Mouse (Mus musculus): ENCODE measurements around the gene Erp29.
"Not testable (repeated sequence)": the region's sequence is repeated elsewhere in the genome, so short reads cannot be mapped to it uniquely, and the experiment has no call there.

Erp29 gene

DNA sequence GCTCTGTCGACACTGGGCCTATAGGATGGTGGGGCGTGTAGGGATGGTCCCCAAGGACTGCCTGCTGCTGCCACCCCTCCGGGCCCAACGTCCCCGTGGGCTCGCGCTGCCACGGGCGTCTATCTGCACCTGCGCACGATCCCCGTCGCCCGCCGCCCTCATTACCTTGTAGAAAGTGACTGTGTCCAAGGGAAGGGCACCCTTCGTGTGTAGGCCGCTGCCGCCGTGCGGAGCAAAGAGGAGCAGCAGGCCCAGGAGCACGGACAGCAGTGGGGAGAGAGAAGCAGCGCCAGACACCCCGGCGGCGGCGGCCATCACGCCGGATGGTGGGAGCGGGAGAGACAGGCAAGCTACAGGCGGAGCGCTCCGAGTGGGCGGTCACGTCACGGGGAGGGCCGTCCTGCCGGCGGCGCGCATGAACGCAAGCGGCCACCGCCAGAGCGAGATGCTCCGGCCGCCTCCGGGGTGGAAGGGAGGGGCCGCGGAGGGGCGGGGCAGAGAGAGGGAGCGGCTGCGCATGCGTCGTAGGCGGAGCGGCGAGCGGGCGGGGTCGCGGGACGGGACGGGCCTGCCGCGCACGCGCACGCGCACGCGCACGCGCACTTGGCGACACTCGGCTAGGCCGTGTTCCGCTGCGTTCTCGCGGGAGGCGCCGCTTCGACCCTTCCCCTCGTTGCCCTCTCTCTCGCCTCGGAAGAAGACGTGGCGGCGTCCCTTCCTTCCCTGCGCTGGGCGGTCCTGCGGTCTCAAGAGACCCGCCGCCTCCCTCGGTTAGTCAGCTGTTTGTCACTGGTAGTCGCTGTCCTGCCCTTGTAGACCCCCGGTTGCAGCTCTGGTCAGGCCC, at the start of gene Erp29:
Erp29 (minus strand) TSS at position 481 of the 844 bp plus-strand sequence.
- DNase-seq: peak; percentile 99

DNA sequence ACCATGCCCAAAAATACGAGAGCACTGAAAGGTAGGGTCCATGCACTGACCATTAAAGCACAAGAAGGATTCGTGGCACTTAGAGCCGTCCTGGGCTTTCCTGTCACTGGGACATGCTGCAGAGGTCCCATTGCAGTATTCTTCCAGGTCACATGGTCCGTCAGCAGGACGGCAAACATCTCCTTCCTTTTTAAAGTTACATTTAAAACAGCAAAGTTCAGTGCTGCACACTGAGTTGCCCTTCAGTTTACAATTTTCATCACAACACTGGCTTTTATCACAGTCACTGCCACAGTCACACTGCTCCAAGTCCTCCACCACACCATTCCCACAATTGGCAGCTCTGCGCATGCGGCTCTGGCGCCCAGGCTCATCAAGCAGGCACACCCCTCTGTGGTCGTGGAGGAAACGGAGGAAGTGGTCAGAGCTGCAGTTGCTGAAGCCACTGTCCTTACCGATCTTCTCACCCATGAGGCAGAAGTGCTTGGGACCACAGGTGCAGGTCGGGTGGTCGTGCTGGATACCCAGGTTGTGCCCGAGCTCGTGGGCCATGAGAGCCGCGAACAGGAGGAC, 49.2 kb upstream of the Erp29 start:
- DNase-seq: not testable (repeated sequence)

DNA sequence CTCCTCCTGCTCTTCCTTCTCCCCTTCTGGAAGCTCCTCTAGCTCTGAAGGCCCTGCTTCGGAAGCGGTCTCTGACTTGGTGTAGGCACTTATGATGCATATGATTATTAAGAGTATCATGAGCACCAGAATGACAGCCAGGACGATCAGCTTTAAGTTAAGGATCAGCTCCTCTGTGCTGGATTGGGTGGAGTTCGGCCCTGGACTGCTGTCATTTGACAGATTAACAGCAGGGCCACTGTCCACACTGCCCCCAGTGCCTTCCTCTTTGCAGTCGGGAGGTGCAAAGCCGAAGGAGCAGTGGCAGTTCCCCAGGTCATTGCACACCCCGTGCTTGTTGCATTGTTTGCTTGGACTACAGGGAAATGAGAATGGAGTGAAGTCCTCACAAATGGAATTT, 48.4 kb upstream of the Erp29 start:
- no peak for DNase-seq

DNA sequence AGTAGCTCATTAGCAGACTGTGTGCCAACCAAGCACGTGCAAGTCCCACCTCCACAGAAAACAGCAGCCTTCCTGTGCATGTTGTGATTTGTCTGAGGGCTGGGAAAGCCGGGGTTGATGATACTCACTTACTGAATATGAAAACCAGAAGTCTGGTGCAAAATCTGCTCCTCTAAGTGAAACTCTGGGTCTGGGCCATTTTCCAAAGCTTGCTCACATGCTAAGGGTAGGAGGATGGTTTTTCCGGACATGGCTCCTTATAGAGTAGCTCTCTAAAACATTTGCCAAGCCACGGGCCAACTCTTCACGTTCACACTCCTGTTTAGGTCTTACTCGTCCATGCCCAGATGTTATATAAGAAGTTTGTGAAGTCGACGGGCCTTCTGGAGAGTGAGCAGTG, 41.0 kb upstream of the Erp29 start:
- no peak for DNase-seq

DNA sequence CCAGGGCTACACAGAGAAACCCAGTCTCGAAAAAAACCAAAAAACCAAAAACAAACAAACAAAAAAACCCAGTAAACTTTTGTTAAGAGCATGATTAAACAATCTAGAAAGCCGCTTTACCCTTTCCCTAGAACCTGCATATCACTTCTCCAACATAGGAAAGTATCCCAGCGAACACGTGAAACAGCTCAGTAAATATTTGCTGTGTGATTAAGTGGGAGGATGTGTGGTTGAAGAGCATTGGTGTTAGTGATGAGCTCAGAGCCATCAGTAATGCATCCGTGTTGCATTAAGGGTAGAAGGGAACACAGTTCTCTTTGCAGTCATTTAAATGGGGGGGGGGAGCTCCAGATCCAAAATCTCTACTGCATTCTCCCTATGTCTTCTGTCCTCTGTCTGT, 32.5 kb upstream of the Erp29 start:
- no peak for DNase-seq

DNA sequence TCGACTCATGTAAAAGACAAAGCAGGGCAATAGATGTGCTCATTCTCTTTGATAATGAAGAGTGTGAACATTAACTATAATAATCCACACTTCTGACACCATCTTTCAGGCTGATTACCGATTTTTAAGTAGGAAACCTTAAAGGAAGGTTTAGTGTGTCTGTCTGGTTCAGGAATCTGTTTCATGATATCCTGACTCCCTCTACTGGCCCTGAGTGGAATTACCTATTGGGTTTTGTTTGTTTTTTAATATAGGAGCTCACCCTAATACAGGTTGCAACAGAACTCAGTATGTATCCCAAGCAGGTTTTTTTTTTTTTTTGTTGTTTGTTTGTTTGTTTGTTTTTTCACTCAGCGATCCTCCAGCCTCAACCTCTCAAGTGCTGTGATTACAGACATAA, 25.4 kb upstream of the Erp29 start:
- peak; percentile 58 for DNase-seq

DNA sequence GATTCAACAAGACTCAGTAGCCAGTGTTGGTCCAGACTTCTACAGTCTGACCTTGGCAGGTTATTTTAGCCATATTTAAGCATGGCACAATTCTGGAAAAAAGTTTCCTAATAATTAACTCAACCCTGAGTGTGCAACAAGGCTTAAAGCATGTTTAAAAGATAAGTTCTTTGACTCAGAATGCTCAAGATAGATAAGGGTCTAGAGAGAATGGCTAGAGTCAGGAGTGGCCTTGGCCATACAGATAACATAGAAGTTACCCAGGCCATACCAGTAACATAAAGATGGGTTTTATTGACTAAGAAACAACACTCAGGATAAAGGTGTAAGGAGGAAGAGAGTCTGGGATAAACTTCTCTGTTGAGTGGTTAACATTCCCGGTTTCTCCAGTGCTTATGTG, 23.7 kb upstream of the Erp29 start:
- DNase-seq: no peak

DNA sequence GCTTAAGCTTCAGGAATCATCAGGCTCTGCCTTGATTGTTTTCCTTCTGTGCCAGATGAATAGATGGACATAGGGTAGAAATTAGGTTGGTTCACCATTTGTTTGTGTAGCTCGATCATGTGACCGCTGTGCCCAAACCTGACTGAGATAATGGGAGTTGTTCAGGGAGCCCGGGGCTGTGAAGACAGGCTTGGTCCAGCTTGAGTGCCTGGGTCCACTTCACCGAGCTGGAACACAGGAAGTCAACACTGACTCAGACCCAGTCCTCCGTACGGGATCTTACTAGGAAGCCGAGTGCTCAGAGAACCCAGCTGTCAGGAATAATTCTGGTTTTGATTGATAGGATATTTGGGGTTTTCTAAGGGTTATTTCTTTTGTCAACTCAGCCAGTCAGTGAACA, 22.3 kb upstream of the Erp29 start:
- DNase-seq: peak; percentile 27

DNA sequence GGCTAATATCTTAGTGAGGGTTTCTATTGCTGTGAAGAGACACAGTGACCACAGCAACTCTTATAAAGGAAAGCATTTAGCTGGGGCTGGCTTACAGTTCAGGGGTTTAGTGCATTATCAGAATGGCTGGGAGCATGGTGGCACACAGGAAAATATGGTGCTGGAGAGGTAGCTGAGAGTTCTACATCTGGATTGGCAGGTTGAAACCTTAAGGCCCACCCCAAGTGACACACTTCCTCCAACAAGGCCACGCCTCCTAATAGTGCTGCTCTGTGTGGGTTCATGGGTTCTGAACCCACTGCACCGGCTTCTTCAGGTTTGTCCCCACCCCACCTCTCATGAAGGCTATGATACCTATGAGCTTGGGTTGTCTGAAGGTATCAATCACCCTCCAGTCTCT, 20.1 kb upstream of the Erp29 start:
- DNase-seq: no peak

DNA sequence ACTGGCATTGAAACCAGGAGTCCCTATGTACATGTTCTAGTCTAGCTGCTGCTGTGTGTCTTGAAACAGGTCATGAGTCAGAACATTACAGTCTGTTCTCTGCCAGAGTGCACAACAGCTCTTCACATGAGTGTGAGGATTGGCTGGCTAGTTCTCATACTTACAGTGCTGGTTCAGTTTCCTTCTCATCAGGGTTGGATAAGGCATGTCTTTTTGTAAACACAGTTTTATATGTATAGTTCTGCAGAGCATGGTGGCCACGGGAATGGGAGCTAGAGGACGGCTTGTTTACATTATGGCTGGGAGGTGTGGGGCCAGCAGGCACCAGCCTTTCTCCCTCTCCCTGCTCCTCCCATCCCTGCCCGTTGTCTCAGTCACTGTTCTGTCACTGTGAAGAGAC, 17.3 kb upstream of the Erp29 start:
- DNase-seq: no peak

DNA sequence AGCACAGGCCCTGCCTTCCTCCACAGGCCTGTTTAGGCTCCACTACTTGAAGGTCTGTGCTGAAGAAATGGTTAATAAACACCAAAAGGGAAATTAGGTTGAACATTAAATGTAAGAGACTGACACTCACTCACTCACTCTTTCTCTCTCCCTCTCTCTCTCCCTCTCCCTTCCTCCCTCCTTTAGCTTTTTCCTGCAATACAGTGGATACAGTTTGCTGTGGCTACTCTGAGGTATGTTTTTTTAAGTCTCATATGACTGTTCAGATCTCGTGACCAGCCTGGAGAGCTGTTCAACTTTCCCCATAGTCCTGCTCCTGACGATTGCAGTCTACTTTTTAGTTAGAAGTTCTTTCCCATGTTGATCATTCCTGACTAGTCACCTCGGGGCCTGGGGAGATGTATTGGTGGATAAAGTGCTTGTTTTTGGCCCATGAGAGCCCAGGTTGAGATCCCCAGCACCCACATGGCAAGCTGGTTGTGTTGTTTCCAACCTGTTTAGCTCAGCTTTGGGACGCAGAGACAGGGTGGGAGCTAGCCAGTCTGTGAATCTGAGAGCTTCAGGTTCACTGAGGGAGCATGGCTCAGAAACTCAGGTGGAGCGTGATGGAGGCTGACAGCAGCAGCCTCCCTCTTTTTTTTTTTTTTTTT, 11.4 kb upstream of the Erp29 start:
- DNase-seq: peak; percentile 30

DNA sequence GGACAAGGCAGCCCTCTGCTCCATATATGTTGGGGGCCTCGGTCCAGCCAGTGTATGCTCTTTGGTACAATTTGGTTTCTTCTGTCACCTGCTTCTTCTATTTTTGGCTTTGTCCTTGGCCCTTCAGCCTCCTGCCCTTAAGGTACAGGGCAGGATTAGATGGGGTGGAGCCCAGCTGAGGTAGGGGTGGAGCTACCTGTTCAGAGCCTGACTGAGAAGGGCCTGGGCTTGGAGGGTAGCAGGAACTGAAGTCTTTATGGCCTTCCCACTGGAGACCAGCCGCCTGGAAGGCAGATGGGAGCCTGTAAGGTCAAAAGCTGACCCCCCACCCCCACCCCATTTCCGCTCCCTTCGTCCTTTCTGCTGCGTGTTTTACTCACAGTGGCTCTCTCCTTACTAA, 10.7 kb upstream of the Erp29 start:
- peak; percentile 69 for DNase-seq

DNA sequence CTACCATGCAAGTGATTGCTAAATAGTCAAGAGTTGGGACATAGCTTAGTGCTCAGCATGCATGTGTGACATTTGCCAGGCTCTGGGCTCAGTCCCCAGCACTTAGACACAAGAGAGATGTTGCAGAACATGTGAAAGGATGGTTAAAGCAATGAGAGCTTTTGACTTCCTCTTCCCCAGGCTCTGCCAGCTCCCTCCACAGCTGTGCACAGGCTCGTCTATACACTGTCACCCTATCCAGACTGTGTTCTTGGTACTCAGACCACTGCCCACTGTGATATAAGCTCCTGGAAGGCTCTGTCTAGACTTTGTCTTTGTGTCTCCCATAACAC, 9.8 kb upstream of the Erp29 start:
- no peak for DNase-seq

DNA sequence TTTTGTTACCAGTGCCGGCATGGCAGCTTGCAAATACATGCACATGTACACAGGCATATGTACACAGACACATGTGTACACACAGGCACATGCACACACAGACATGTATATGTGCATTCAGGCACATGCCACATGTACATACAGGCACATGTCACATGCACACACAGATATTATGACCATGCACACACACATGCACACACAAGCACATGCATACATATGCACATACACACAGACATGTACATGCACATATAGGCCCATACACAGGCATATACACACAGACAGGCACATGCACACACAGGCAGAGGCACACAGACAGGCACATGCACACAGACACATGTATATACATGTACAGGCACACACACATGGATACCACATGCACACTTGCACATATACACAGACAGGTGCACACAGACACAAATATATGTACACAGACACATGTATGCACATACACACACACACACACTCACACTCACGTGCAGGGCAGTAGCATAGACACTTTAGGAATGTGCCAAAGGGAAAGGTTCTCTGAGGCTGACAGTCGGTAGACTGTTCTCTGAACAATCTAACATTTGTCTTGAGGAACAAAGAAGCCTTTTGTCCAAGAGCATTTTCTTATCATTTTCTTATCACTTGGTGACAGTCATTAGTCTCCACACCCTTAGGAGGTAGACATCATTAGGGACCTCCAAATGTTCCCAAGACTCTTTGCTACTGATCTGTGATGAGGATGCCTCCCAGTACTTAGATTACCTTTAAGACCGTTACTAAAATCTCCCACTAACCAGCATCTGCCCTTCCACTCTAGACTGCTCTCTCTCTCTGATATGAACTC, 9.2 kb upstream of the Erp29 start:
- DNase-seq: no peak

DNA sequence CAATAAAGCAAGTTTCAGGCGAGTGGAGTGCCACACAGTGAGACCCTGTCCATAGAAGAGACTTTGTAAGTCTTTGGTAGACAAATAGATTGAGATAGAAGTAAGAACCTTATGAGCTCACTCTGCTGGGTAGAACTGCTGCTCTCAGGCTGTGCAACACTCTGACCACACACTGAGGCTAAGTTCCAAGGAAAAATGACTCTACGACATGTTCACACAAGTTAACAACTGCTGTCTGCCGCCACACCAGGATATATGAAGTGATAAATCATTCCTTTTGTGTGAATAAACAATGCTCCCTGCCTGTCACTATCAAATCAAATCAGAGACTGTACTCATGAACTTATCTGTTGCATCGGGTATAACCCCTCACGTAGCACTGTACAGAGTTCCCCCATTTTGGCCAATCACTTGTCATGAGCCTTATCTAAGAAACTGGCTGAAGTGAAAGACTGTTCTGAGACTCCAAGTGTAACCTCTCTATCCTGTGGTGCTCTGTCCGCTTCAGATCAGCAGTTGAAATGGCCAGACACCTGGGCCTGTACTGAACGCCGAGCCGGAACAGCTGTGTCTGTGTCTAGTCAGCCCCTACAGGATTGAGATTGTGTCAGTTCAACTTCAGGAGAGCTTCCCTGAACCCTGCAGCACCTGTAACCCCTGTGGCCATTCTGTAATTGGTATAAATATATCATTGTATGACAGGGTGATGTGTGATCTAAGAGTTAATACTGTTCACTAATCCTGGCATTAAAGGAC, 3.4 kb upstream of the Erp29 start:
- no peak for DNase-seq

DNA sequence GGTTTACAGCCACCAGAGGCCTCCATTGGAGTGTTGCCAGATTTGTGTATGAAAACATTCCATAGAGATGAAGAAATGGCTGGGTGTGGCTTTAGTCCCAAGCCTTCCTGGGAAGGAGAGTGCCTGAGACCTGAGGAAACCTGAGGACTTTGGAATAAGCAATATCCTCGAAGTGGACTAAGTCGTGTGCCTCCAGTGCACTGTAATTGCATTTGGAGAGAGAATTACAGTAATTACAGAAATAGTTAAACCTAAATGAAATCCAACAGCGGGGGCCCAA, 2.1 kb upstream of the Erp29 start:
- peak; percentile 40 for DNase-seq

DNA sequence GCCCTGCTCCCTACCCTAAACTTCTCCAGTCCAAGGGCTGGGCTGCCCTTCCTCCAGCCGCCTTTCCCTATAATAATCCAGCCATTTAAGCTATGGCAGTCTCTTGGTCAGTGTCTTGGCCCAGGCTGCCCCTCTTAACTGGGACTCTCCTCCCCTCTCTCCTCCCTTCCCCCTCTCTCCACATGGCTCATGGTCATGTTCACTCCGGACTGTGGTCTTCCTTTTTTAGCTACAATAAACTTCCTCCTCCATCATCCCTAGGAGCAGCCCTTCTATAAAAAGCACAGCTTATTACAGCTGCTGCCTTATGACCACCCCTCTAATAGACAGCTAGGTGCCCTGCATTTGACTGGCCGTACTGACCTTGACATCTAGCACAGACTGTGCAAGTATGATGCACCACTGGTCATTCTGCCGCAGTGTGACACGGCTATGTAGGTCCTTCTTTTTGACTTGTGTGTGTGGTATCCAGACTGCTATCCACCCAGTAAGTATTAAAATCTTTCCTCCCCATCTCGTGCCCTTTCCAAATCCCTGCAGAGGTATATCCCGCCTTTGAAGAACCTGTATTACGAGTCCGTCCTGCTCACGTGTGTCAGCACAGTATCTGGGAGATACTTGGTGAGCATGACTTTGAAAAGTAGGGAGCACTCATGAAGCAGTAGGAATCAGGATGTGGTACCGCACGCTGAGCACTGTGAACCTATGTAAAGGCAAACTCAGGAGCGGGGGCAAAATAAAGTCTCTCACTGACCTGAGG, 1.6 kb upstream of the Erp29 start:
- no peak for DNase-seq

DNA sequence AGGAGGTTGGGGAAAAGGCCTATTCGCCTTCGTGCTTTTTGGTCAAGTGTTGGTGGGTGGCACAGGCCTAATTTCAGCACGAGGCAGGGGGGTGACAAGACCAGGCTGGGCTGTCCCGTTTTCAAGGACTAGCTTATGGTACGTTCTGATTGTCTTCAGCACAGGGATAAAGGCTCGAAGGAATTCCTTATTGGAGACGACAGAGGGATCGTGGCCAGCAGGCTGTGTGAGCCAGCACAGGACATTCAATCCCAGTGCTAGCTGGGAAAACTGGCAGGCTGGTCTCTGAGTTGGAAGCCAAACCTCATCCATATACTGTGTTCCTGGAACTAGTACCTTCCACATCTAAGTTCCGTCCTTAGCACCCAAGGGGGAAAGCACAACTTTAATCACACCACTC, 600 bp upstream of the Erp29 start:
- no peak for DNase-seq

DNA sequence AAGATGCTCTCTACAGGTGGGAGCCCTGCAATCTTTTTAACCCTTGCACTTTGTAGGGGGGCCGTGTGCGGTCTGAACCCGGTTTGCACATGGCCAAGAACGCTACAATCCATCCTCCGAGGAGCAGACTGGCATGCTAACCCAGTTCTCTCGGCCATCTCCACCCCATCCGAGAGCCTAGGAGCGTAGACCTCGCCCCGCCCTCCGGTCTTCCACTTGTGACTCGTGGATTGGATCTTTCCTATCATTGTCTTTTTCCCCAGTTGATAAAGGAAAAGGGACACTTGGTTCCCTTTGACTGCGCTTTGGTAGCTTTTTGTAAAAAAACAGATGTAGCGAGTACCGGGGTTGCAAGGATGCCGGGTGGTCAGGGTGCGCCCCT, 671 bp downstream of the Erp29 start, which contains the start of gene Tmem116:
Tmem116 (plus strand) TSS at position 250 of the 382 bp plus-strand sequence.
- peak; percentile 44 for DNase-seq

DNA sequence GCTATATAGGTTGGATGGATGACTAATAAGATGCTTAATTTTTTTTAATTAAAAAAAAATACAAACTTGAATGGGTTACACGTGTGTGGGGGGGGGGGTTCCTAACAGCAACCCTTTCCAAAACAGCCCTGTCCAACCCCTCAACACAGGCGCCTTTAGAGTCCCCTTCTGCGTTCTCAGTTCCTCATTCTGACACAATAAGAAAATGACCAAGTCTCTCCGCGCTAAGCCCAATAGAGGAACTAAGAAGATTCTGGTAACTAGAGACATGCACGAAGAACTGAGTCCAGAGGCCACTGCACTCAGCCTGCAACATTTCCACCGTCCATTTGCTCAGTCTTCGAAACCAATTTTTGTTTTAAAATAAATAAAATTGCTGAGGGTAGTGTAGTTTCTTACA, 1.1 kb downstream of the Erp29 start:
- no peak for DNase-seq

DNA sequence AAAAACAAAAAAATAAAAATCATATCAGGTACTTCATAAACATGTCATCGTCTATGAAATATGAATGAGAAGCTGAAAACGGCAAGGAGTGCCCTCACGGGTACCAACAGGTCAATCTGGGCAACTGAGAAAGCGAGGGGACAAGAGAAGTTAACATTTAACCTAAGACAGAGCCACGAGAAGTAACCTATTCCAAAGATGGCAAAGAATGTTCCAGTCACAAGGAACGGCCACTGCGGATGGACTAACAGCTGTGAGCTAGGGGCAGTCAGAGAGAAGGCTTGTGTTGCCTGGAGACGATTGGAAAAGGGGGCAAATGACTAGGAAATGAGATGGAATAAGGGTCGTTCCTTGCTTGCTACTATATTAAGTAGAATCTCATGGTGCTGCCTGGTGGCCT, 1.8 kb downstream of the Erp29 start:
- peak; percentile 49 for DNase-seq

DNA sequence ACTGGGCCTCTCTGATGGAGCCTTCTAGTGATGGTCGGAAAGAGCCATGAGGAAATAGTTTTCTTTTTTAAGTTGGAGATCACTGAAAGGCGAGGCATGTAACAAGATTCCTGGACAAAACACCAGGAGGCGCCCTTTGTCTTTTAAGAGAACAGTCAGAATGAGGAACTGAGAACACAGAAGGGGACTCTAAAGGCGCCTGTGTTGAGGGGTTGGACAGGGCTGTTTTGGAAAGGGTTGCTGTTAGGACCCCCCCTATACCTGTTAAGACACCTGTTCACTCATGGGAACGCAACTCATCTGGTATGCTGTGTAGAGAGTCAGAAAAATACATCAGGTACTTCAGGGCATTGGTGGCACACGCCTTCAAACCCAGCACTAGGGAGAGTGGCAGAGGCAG, 2.3 kb downstream of the Erp29 start:
- peak; percentile 64 for DNase-seq
